Mouse (Mus musculus) liver, embryonic 14.5 days (tissue): Measurements from ENCODE around the gene Clec1b.

Experiments used
- CTCF ChIP-seq: IDR thresholded peaks from 2 replicates; pipeline ENCODE4 v1.5.1; 2016; ENCODE audit warnings: antibody characterized with exemption, low read depth, control low read depth
- EP300 ChIP-seq: IDR thresholded peaks from 2 replicates; pipeline ENCODE4 v1.6.1; 2016; ENCODE audit warnings: antibody characterized with exemption, low read depth

GRCm38 (mm10) chr6:129349524-129350352 lies 47.4 kb upstream of the Clec1b start:
- TF ChIP-seq CTCF, result no peak
- TF ChIP-seq EP300, result 0 out of 2 replicates have a peak, but pooled peaks have one; percentile 2
